Mouse (Mus musculus) CH12.LX (cell line): ENCODE data around the gene Slc5a11.

ENCODE experiments used
- CTCF ChIP-seq, 2 experiments: IDR thresholded peaks in 1 of 2; conservative IDR thresholded peaks in 1 of 2; 2 replicates each; pipeline ENCODE4 v1.5.1; 2011 to 2012; ENCODE audit warnings: low read depth in 2 of 2, low read length in 2 of 2, improper control_type of control experiment in 1 of 2, inconsistent platforms in 1 of 2, mild to moderate bottlenecking in 1 of 2, moderate library complexity in 1 of 2
- EP300 ChIP-seq: IDR thresholded peaks from 2 replicates; pipeline ENCODE4 v1.6.1; 2011; ENCODE audit warnings: low read length, improper control_type of control experiment
- GABPA ChIP-seq: IDR thresholded peaks from 2 replicates; pipeline ENCODE4 v1.6.1; 2012; ENCODE audit warnings: low read depth, low read length, improper control_type of control experiment, inconsistent platforms; ENCODE audit not compliant: insufficient replicate concordance
- MAX ChIP-seq: IDR thresholded peaks from 2 replicates; pipeline ENCODE4 v1.6.1; 2011; ENCODE audit warnings: low read length, improper control_type of control experiment
- NELFE ChIP-seq: IDR thresholded peaks from 2 replicates; pipeline ENCODE4 v1.6.1; 2011; ENCODE audit warnings: low read depth, low read length, improper control_type of control experiment
- POLR2A ChIP-seq: IDR thresholded peaks from 2 replicates; pipeline ENCODE4 v1.6.1; 2011; ENCODE audit warnings: low read depth, mild to moderate bottlenecking, improper control_type of control experiment, low read length
- RAD21 ChIP-seq: IDR thresholded peaks from 2 replicates; pipeline ENCODE4 v1.6.1; 2011; ENCODE audit warnings: low read depth, mild to moderate bottlenecking, low read length, improper control_type of control experiment, moderate library complexity
- TBP ChIP-seq: conservative IDR thresholded peaks from 2 replicates; pipeline ENCODE4 v1.6.1; 2011; ENCODE audit warnings: low read depth, low read length, improper control_type of control experiment

DNA sequence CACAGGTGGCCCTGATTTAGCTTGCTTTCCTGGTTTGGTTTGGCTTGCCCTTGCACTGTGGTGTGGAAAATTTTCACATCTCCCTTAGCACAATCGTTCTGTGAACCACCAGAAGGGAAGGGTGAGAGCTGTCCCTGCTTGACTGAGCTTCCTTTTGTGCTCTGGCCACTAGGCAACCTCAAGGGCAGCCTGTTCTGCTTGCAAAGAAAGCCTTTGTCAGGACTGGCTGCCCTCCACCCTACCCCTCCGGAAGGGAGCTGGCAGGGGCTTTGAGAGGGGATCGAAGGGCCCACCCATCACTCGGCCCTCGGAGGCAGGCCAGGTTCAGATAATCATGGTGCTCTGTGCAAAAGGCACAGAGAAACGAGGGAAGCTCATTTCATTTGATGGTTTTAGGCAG, 4.0 kb downstream of the Slc5a11 start:
- TF ChIP-seq GABPA = no peak
- TF ChIP-seq NELFE = no peak
- no peak for TF ChIP-seq CTCF (conservative IDR thresholded peaks at IDR 0.05 in 1 of 2, IDR thresholded peaks at IDR 0.05 in 1 of 2; ENCODE audit: low read depth in 2 of 2, low read length in 2 of 2)
- TF ChIP-seq EP300 = no peak
- no peak for TF ChIP-seq POLR2A
- no peak for TF ChIP-seq TBP
- TF ChIP-seq MAX = no peak
- TF ChIP-seq RAD21 = no peak
